In genomic region chr14:60030666-60031065, GRCm38 (mm10) we compare ENCODE assay signal across 16 mouse cellular contexts.
"Had no signal": no experiment of that assay in that cellular context is flagged by ENCODE, and none has a peak within 500 bp of the region (broad histone marks: within the 10 kb centered on the region; RNA-seq: fewer than 3 reads in every experiment).

No protein-coding gene starts in this region.

- H3K4me1 ChIP-seq: neural tube, embryonic 13.5 days; neural tube, embryonic 15.5 days had no signal

- H3K4me2 ChIP-seq: neural tube, embryonic 13.5 days; neural tube, embryonic 15.5 days; stomach, embryonic 15.5 days had no signal

- H3K27me3 ChIP-seq: neural tube, embryonic 13.5 days; neural tube, embryonic 15.5 days; stomach, embryonic 15.5 days had no signal

- H3K4me3 ChIP-seq: neural tube, embryonic 13.5 days; neural tube, embryonic 15.5 days; stomach, embryonic 15.5 days had no signal

- H3K9ac ChIP-seq: neural tube, embryonic 13.5 days; neural tube, embryonic 15.5 days; stomach, embryonic 15.5 days had no signal

- H3K27ac ChIP-seq: neural tube, embryonic 13.5 days; neural tube, embryonic 15.5 days; stomach, embryonic 15.5 days; stomach, postnatal 0 days had no signal

- DNase-seq: retina, postnatal 1 day; right cerebral cortex, adult 18-20 months; right cerebral cortex, postnatal 14 days; right cerebral cortex, postnatal 25 days; right cerebral cortex, postnatal 4 days; spleen, adult 18-20 months; thymus, adult 18-20 months; thymus, adult 2 months; thymus, postnatal 14 days; thymus, postnatal 25 days; thymus, postnatal 36 days; thymus, postnatal 4 days had no signal

- H3K9me3 ChIP-seq: neural tube, embryonic 15.5 days; stomach, embryonic 15.5 days had no signal

- H3K36me3 ChIP-seq: stomach, embryonic 15.5 days had no signal
